8 mouse cellular contexts compared by ENCODE assay signal in genomic region chr15:102459381-102459780, GRCm38 (mm10). TPM values are rescaled to one million over a fixed set of nuclear protein-coding genes. Genes with fewer than 3 reads are reported as not detected.
DNase-seq lines count a peak whose midpoint lies in the region; ATAC-seq and TF ChIP-seq lines count a peak whose summit lies in the region.

No protein-coding gene starts in this region.

- no peaks in the 10 kb centered on the region for H3K27me3 ChIP-seq in lung, embryonic 14.5 days (ENCODE audit: insufficient read depth, low read length)
- no peaks in the 10 kb centered on the region for H3K27me3 ChIP-seq in limb, embryonic 12.5 days
- no peaks in the 10 kb centered on the region for H3K27me3 ChIP-seq in neural tube, embryonic 15.5 days (replicated peaks)

- peak overlapping the region; percentile 42 for H3K4me3 ChIP-seq in lung, embryonic 14.5 days (ENCODE audit: low read depth, low read length)
- H3K4me3 ChIP-seq in embryonic fibroblast, embryonic 13.5 days (ENCODE audit: insufficient read depth, low read length) = peak overlapping the region; percentile 80
- peak overlapping the region; percentile 41 for H3K4me3 ChIP-seq in limb, embryonic 12.5 days (replicated peaks)
- peak overlapping the region; percentile 45 for H3K4me3 ChIP-seq in neural tube, embryonic 15.5 days (replicated peaks)

- DNase-seq in lung, embryonic 14.5 days = no peak
- no peak for DNase-seq in lung, adult 18-20 months
- no peak for DNase-seq in left cerebral cortex, postnatal 36 days (ENCODE audit: low spot score in 2 of 2)
- DNase-seq in right cerebral cortex, postnatal 14 days = no peak

- peak overlapping the region; percentile 68 for H3K4me2 ChIP-seq in lung, embryonic 14.5 days
- peak overlapping the region; percentile 59 for H3K4me2 ChIP-seq in limb, embryonic 12.5 days
- peak overlapping the region; percentile 58 for H3K4me2 ChIP-seq in neural tube, embryonic 15.5 days

- H3K9me3 ChIP-seq in lung, embryonic 14.5 days (ENCODE audit: low read depth, low read length) = no peaks in the 10 kb centered on the region
- no peaks in the 10 kb centered on the region for H3K9me3 ChIP-seq in limb, embryonic 12.5 days
- H3K9me3 ChIP-seq in neural tube, embryonic 15.5 days (replicated peaks) = no peaks in the 10 kb centered on the region

- 34% methylated on average over 6 of the region's 6 CpGs for WGBS in lung, embryonic 14.5 days
- WGBS in limb, embryonic 12.5 days = 38% methylated on average over 6 of the region's 6 CpGs
- 32% methylated on average over 6 of the region's 6 CpGs for WGBS in neural tube, embryonic 15.5 days

- intact Hi-C loops in left cerebral cortex, postnatal 36 days (cut with DNase I) = no loop called here

- no peak for TF ChIP-seq CTCF in lung, embryonic 14.5 days (IDR thresholded peaks at IDR 0.05; ENCODE audit: low read depth)
- TF ChIP-seq CTCF in embryonic fibroblast, embryonic 13.5 days (IDR thresholded peaks at IDR 0.05; ENCODE audit: borderline replicate concordance, insufficient read depth, low read length) = no peak

- H3K27ac ChIP-seq in lung, embryonic 14.5 days (ENCODE audit: low read depth) = no peak overlapping the region
- no peak overlapping the region for H3K27ac ChIP-seq in embryonic fibroblast, embryonic 13.5 days (ENCODE audit: insufficient read depth, low read length)
- peak overlapping the region; percentile 18; the same call in 1 of the 2 replicates for H3K27ac ChIP-seq in limb, embryonic 12.5 days
- peak overlapping the region; percentile 35 for H3K27ac ChIP-seq in neural tube, embryonic 15.5 days (replicated peaks)

- no peak for ATAC-seq in lung, embryonic 14.5 days (ENCODE audit: insufficient read depth)
- ATAC-seq in limb, embryonic 12.5 days (ENCODE audit: insufficient number of reproducible peaks, insufficient read depth, low FRiP score, low TSS enrichment, low read depth) = no peak
- no peak for ATAC-seq in neural tube, embryonic 15.5 days (ENCODE audit: low FRiP score)
- no peak for ATAC-seq in inflammation-experienced regulatory T-cells, adult 6 months

- 0 out of 2 replicates have a peak, but pooled peaks cover 3% of the 10 kb centered on the region for H3K36me3 ChIP-seq in lung, embryonic 14.5 days (ENCODE audit: insufficient read depth)
- peaks cover 7% of the 10 kb centered on the region; the same call in 1 of the 2 replicates for H3K36me3 ChIP-seq in limb, embryonic 12.5 days
- H3K36me3 ChIP-seq in neural tube, embryonic 15.5 days = no peaks in the 10 kb centered on the region; the same call in 1 of the 2 replicates

- no peak for TF ChIP-seq POLR2A in embryonic fibroblast, embryonic 13.5 days (IDR thresholded peaks at IDR 0.05; ENCODE audit: low read depth, low read length)

- no peaks in the 10 kb centered on the region for H3K4me1 ChIP-seq in lung, embryonic 14.5 days (ENCODE audit: insufficient read depth)
- H3K4me1 ChIP-seq in embryonic fibroblast, embryonic 13.5 days (ENCODE audit: control insufficient read depth, insufficient read depth, low read length) = peaks cover 11% of the 10 kb centered on the region; the same call in 1 of the 2 replicates
- H3K4me1 ChIP-seq in limb, embryonic 12.5 days (replicated peaks) = peaks cover 9% of the 10 kb centered on the region; the same call in 1 of the 2 replicates
- peaks cover 19% of the 10 kb centered on the region for H3K4me1 ChIP-seq in neural tube, embryonic 15.5 days

- peak overlapping the region; percentile 43 for H3K9ac ChIP-seq in lung, embryonic 14.5 days
- 0 out of 2 replicates have a peak overlapping the region, but pooled peaks have one; percentile 13 for H3K9ac ChIP-seq in limb, embryonic 12.5 days (replicated peaks)
- peak overlapping the region; percentile 39 for H3K9ac ChIP-seq in neural tube, embryonic 15.5 days (replicated peaks)

RNA-seq across cellular contexts. Expression of gene Prr13, which starts 0.6 kb away (rescaled TPM):
- 70.9 and 73.8 TPM in 2 replicates for polyA plus RNA-seq in lung, embryonic 14.5 days (2014; fragmentation: Nextera tagmentation; extraction: Ambion mirVana)
- polyA plus RNA-seq in embryonic fibroblast, embryonic 13.5 days (2011; ENCODE audit: insufficient read length, low read depth, missing spikeins) = 127 and 155 TPM in 2 replicates
- polyA plus RNA-seq in limb, embryonic 12.5 days (2016; fragmentation: Nextera tagmentation; extraction: Ambion mirVana) = 66.1 and 68.1 TPM in 2 replicates
- polyA plus RNA-seq in neural tube, embryonic 15.5 days (2015; fragmentation: Nextera tagmentation; extraction: Ambion mirVana) = 80.9 and 87.7 TPM in 2 replicates
- total RNA-seq in left cerebral cortex, postnatal 36 days (2021) = 10 to 100 TPM; 41.4 to 43.2 TPM
- 1,000 to 10,000 TPM; 1,063 to 1,565 (median 1,138) TPM for polyA plus RNA-seq in inflammation-experienced regulatory T-cells, adult 6 months (2017; shearing (Covaris generic))

RNA-seq across cellular contexts. Expression of gene Pcbp2, which starts 11.0 kb away (rescaled TPM):
- polyA plus RNA-seq in lung, embryonic 14.5 days (2014; fragmentation: Nextera tagmentation; extraction: Ambion mirVana) = 280 and 281 TPM in 2 replicates
- 653 and 702 TPM in 2 replicates for polyA plus RNA-seq in embryonic fibroblast, embryonic 13.5 days (2011; ENCODE audit: insufficient read length, low read depth, missing spikeins)
- polyA plus RNA-seq in limb, embryonic 12.5 days (2016; fragmentation: Nextera tagmentation; extraction: Ambion mirVana) = 230 and 239 TPM in 2 replicates
- polyA plus RNA-seq in neural tube, embryonic 15.5 days (2015; fragmentation: Nextera tagmentation; extraction: Ambion mirVana) = 117 and 143 TPM in 2 replicates
- 100 to 1,000 TPM; 467 to 505 TPM for total RNA-seq in left cerebral cortex, postnatal 36 days (2021)
- polyA plus RNA-seq in inflammation-experienced regulatory T-cells, adult 6 months (2017; shearing (Covaris generic)) = 100 to 1,000 TPM; 156 to 225 (median 201) TPM

RNA-seq across cellular contexts. Expression of gene Amhr2, which starts 14.2 kb away (rescaled TPM):
- 0.21 and 0.85 TPM in 2 replicates for polyA plus RNA-seq in lung, embryonic 14.5 days (2014; fragmentation: Nextera tagmentation; extraction: Ambion mirVana)
- not detected in 2 replicates for polyA plus RNA-seq in embryonic fibroblast, embryonic 13.5 days (2011; ENCODE audit: insufficient read length, low read depth, missing spikeins)
- polyA plus RNA-seq in limb, embryonic 12.5 days (2016; fragmentation: Nextera tagmentation; extraction: Ambion mirVana) = 0.48 TPM in 1 of 2 replicates, not detected in the other
- polyA plus RNA-seq in neural tube, embryonic 15.5 days (2015; fragmentation: Nextera tagmentation; extraction: Ambion mirVana) = 0.83 and 1.1 TPM in 2 replicates
- 1 to 10 TPM in 1 of 2 experiments, under 1 TPM in 1; 0.99 to 2.3 TPM for total RNA-seq in left cerebral cortex, postnatal 36 days (2021)
- polyA plus RNA-seq in inflammation-experienced regulatory T-cells, adult 6 months (2017; shearing (Covaris generic)) = not detected

RNA-seq across cellular contexts. Expression of gene Gm10337, which starts 44.1 kb away (rescaled TPM):
- not detected in 2 replicates for polyA plus RNA-seq in lung, embryonic 14.5 days (2014; fragmentation: Nextera tagmentation; extraction: Ambion mirVana)
- not detected in 2 replicates for polyA plus RNA-seq in embryonic fibroblast, embryonic 13.5 days (2011; ENCODE audit: insufficient read length, low read depth, missing spikeins)
- not detected in 2 replicates for polyA plus RNA-seq in limb, embryonic 12.5 days (2016; fragmentation: Nextera tagmentation; extraction: Ambion mirVana)
- polyA plus RNA-seq in neural tube, embryonic 15.5 days (2015; fragmentation: Nextera tagmentation; extraction: Ambion mirVana) = 6.2 and 6.4 TPM in 2 replicates
- total RNA-seq in left cerebral cortex, postnatal 36 days (2021) = not detected
- not detected for polyA plus RNA-seq in inflammation-experienced regulatory T-cells, adult 6 months (2017; shearing (Covaris generic))

RNA-seq across cellular contexts. Expression of gene Sp1, which starts 53.4 kb away (rescaled TPM):
- polyA plus RNA-seq in lung, embryonic 14.5 days (2014; fragmentation: Nextera tagmentation; extraction: Ambion mirVana) = 15.3 and 16.1 TPM in 2 replicates
- 42.6 and 51.9 TPM in 2 replicates for polyA plus RNA-seq in embryonic fibroblast, embryonic 13.5 days (2011; ENCODE audit: insufficient read length, low read depth, missing spikeins)
- polyA plus RNA-seq in limb, embryonic 12.5 days (2016; fragmentation: Nextera tagmentation; extraction: Ambion mirVana) = 11.1 and 12.1 TPM in 2 replicates
- 3.0 and 3.9 TPM in 2 replicates for polyA plus RNA-seq in neural tube, embryonic 15.5 days (2015; fragmentation: Nextera tagmentation; extraction: Ambion mirVana)
- total RNA-seq in left cerebral cortex, postnatal 36 days (2021) = 10 to 100 TPM; 22.0 to 30.3 TPM
- polyA plus RNA-seq in inflammation-experienced regulatory T-cells, adult 6 months (2017; shearing (Covaris generic)) = 10 to 100 TPM; 19.1 to 23.3 (median 22.6) TPM

Comparison
In these comparisons a context has a peak if more than half of its experiments do, and no peak if none do; other contexts are left out.
1. H3K27ac ChIP-seq: peak in limb, embryonic 12.5 days (single experiment) and neural tube, embryonic 15.5 days (single experiment); none in lung, embryonic 14.5 days (single experiment) and embryonic fibroblast, embryonic 13.5 days (single experiment).
2. Peak in every context shown above with its lines, with median percentiles within 50 percentile points of each other: H3K4me2 ChIP-seq, H3K4me3 ChIP-seq and H3K9ac ChIP-seq.